Mouse (Mus musculus) heart, adult 8-10 months (tissue): ENCODE data around the gene Gm36245. TPM values are rescaled to one million over a fixed set of nuclear protein-coding genes. Genes with fewer than 3 reads are reported as not detected.
"Not testable (repeated sequence)": the region's sequence is repeated elsewhere in the genome, so short reads cannot be mapped to it uniquely, and the experiment has no call there.

Experiments
- DNase-seq: peaks from one replicate; pipeline ENCODE4 v3.0.0; 2022; ENCODE audit warnings: low spot score
- total RNA-seq, 4 experiments: library from RNA; stranded (reverse); gene quantifications; 2 replicates each; pipeline ENCODE4 v1.2.4; 2022

Gm36245 gene
- not detected for total RNA-seq

- DNase-seq: no peak
Measured at GRCm38 (mm10) chr15:77598958-77599357, at the start of gene Gm36245. Gene Gm36245 (plus strand): TSS chr15:77599258.

DNA sequence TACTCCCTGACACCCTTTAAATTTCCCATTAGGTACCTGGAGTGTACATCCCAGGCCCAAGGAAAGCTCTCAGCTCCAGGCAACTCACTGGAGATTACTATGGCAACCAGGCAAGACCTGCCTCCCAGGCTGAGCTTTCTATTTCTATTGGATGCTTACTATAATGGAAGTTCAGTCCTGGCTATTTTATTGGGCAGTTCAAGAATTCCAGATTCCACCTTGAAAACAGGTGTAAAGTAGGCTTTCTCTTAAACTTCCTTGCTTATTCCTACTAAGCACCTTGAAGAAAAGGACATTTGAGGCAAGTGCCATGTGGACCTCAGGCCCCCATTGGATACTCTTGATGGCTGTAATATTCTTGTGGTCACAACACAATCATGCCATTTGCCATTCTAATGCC, 37.3 kb upstream of the Gm36245 start, which contains the start of gene 1700025B11Rik:
1700025B11Rik (minus strand) TSS at position 101 of the 400 bp plus-strand sequence.
- no peak for DNase-seq

GRCm38 (mm10) chr15:77563219-77563618, 35.8 kb upstream of the Gm36245 start:
- no peak for DNase-seq

- no peak for DNase-seq
Measured at GRCm38 (mm10) chr15:77578801-77579200, 20.3 kb upstream of the Gm36245 start.

GRCm38 (mm10) chr15:77579311-77579710, 19.7 kb upstream of the Gm36245 start:
- DNase-seq: no peak

DNA sequence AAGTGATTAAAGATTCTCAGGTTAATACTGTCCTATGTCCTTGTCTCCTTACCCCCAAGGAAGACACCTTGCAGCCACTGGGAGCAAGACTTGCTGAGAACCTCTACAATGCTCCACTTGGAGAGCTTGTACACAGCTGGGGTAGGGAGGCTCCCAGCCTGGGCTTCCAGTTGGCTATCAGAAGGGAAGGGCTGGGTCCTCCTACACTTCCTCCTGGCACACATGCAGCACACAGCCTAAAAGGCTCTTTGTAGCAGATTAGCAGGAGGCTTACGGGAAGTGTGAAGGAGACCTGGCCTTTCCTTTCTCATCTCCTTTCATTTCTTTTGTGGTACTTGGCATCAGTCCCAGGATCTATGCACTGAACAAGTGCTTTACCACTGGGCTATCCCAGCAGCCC, 17.4 kb upstream of the Gm36245 start:
- peak; percentile 81 for DNase-seq

DNA sequence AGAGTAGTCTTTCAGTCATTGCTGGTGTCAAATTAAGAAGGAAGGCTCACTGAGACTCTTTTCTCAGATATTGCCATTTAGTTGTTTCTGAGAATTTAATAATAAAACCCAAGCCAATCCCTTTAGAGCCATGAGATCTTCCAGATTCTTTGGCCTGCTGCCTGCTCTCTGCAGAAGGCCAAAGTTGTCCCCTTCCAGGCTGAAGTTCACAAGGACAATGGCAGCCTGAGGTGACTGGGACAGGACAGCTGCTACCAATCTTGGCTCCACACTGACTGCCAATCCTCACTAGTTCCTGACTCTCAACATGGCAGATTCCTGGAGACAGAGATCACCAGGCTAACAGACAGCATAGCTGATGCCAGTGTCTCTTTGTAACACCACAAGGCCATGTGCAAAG, 12.0 kb upstream of the Gm36245 start:
- DNase-seq: peak; percentile 21

DNA sequence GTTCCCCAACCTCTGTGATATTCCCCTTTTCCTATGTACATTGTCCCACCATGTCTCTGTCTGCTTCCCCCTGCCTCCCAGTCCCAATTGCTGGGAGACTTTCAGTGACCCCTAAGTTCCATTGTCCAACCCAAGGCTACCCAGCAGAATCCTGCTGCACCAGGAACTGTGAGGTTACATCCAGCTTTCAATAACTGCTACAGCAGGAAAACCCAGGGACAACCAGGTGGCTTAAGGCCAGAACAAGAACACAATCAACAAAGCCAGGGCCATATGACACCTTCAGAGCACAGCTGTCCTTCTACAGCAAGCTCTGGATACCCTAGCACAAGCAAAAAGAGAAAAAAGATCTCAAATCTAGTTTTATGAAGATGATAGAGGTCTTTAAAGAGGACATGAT, 10.1 kb upstream of the Gm36245 start:
- no peak for DNase-seq

- DNase-seq: no peak
Measured at GRCm38 (mm10) chr15:77590881-77591280, 8.2 kb upstream of the Gm36245 start.

- no peak for DNase-seq
Measured at GRCm38 (mm10) chr15:77593557-77593956, 5.5 kb upstream of the Gm36245 start.

DNA sequence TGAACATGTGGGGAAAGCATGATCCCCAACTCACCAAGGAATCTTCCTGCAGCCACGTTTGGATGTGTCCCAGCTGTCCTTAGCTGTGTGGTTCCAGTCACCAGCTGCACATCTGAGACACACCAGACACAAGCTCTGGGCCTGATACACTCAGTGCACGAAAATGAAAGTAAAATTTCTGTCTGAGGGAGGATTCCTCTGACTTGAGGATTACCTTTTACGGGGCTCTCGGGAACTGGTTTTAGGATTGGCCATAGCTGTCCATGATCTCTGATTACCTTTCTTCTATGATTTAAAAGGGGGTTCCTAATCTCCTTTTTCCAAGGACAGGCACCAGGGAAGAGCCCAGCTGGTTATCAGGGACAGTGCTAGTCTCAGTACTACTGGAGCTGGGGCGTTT, 3.1 kb upstream of the Gm36245 start, which contains the start of gene Apol10b:
Apol10b (minus strand) TSS at position 165 of the 400 bp plus-strand sequence.
- peak; percentile 24 for DNase-seq

DNA sequence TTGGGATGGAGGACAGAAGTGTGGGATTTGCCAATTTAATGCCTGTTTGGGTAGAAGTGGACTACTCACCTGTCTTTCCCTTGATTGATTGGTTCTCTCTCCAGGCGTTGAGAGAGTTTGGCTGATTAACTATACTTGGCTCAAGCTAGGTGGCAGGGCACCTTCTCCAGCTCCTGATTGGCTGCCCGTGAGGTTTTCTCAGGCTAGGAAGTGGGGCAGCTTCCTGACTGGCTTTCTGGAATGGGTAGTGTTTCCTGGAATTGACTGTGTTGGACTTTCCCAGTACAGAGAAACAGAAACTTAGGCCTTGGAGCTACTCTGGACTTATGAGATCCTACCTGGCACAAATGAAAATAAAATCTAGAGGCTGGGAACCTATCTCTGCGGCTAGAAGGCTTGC, 629 bp upstream of the Gm36245 start:
- peak; percentile 27 for DNase-seq

- DNase-seq: no peak
Measured at GRCm38 (mm10) chr15:77606069-77606468, 7.0 kb downstream of the Gm36245 start.

DNA sequence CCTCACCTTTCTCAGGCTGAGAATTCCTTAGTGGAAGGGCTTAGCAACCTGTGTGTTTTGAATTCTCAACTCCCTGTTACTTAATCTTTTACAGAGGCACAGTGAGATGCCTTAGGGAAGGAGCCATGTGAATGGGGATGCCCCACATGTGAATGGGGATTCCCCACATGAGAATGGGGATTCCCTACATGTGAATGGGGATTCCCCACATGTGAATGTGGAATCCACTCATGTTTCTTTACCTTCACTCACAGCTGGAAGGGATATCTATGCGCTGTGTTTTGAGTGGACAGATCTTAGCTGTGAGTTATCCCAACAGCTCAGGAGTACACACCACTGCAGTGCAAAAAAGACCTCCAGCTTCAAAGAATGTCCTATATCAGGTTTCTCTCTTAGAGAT, 25.7 kb downstream of the Gm36245 start:
- no peak for DNase-seq

- DNase-seq: not testable (repeated sequence)
Measured at GRCm38 (mm10) chr15:77626471-77626870, 27.4 kb downstream of the Gm36245 start.

GRCm38 (mm10) chr15:77628647-77629046, 29.6 kb downstream of the Gm36245 start:
- not testable (repeated sequence) for DNase-seq

GRCm38 (mm10) chr15:77629822-77630221, 30.8 kb downstream of the Gm36245 start:
- DNase-seq: not testable (repeated sequence)

DNA sequence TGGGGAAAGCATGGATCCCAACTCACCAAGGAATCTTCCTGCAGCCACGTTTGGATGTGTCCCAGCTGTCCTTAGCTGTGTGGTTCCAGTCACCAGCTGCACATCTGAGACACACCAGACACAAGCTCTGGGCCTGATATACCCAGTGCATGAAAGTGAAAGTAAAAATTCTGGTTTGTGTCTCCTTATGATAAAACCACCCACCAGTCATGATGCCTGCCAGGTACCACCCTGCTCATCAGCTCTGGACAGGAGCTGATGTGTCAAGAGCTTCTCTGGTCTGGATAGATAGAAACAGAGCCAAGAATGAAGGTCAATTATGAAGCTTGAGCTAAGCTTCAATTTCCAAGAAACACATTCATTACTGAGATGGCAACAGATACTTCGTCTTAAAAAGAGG, 44.1 kb downstream of the Gm36245 start, which contains the start of gene Apol11b:
Apol11b (minus strand) TSS at position 111 of the 400 bp plus-strand sequence.
- DNase-seq: not testable (repeated sequence)

DNA sequence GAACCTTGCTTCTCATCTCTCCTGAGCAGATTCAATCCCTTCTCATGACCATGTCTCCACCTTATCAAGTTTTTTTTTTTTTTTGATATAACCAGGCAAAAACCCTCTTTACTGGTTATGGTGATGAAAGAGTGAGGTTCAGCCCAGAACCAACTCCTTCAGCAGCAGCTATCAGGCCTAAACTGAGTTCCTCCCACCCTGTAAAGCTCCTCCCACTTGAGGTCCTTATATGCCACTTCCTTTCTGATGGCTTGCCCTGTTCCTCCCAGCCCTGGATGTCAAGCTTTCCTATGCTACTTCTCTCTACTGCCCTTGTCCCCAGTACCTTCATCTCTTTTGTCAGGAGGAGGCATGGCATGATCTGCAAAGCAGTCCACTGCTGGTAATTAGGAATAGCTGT, 52.1 kb downstream of the Gm36245 start:
- DNase-seq: not testable (repeated sequence)

Other genes with a start within 250 kb of the Gm36245 start
- under 1 TPM in 2 of 4 experiments, not detected in 2; 0.09 to 0.19 TPM for gene Apol7a, start 200.1 kb upstream of the Gm36245 start, total RNA-seq
- gene Apol9a, start 188.1 kb upstream of the Gm36245 start, total RNA-seq: under 1 TPM in 1 of 4 experiments, not detected in 3; 0.19 TPM
- under 1 TPM in 2 of 4 experiments, not detected in 2; 0.17 to 0.41 TPM for gene Apol7b, start 151.8 kb upstream of the Gm36245 start, total RNA-seq
- under 1 TPM in 1 of 4 experiments, not detected in 3; 0.11 TPM for gene Apol10a, start 122.2 kb upstream of the Gm36245 start, total RNA-seq
- under 1 TPM in 1 of 4 experiments, not detected in 3; 0.20 TPM for gene Apol11a, start 91.0 kb upstream of the Gm36245 start, total RNA-seq
- gene Apol7c, start 65.9 kb upstream of the Gm36245 start, total RNA-seq: not detected
- not detected for gene 1700025B11Rik, start 37.4 kb upstream of the Gm36245 start, total RNA-seq
- gene Apol10b, start 3.1 kb upstream of the Gm36245 start, total RNA-seq: 1 to 10 TPM in 3 of 4 experiments, under 1 TPM in 1; 0.86 to 1.9 (median 1.2) TPM
- 1 to 10 TPM in 3 of 4 experiments, under 1 TPM in 1; 0.31 to 2.8 (median 1.3) TPM for gene Apol11b, start 44.0 kb downstream of the Gm36245 start, total RNA-seq
- gene Apol7e, start 99.6 kb downstream of the Gm36245 start, total RNA-seq: not detected
- gene Apol9b, start 129.8 kb downstream of the Gm36245 start, total RNA-seq: under 1 TPM in 3 of 4 experiments, not detected in 1; 0.19 to 0.34 (median 0.22) TPM
- gene Apol8, start 157.7 kb downstream of the Gm36245 start, total RNA-seq: not detected
- gene Myh9, start 242.9 kb downstream of the Gm36245 start, total RNA-seq: 100 to 1,000 TPM in 1 of 4 experiments, 10 to 100 TPM in 3; 72.5 to 127 (median 97.2) TPM